Mouse (Mus musculus) small intestine, adult 2 months (tissue): ENCODE data around the gene Gm10392.

Experiments
- CTCF ChIP-seq: fragments of 200-500 bp; IDR thresholded peaks from 2 replicates; pipeline ENCODE4 v1.5.1; 2012; ENCODE audit warnings: low read depth, mild to moderate bottlenecking, control low read depth, inconsistent platforms, low read length, moderate library complexity, mixed read lengths; ENCODE audit not compliant: insufficient replicate concordance, insufficient read length; ENCODE audit errors: extremely low read depth
- POLR2A ChIP-seq: fragments of 200-500 bp; IDR thresholded peaks from 2 replicates; pipeline ENCODE4 v1.6.1; 2012; ENCODE audit warnings: low read depth, mild to moderate bottlenecking, control low read depth, inconsistent platforms, low read length, moderate library complexity

GRCm38 (mm10) chr11:77506273-77506672, 12.7 kb downstream of the Gm10392 start:
- no peak for TF ChIP-seq POLR2A
- TF ChIP-seq CTCF = no peak
